Mouse (Mus musculus): ENCODE results near the gene Scaf4.

GRCm38 (mm10) chr16:90261791-90262190 lies 22.5 kb downstream of the Scaf4 start:
- TF ChIP-seq POLR2A (IDR thresholded peaks at IDR 0.05; ENCODE audit: borderline replicate concordance, extremely low read depth, low read depth, low read length) (no peak), CTCF (IDR thresholded peaks at IDR 0.05; ENCODE audit: insufficient read depth, low read length) (no peak)
